Mouse (Mus musculus) c-Kit-negative CD71-positive TER-119-positive erythroid progenitor cells, embryonic 14.5 days (primary cell): ENCODE results near the gene Gm17359.
"Not testable (repeated sequence)": the region's sequence is repeated elsewhere in the genome, so short reads cannot be mapped to it uniquely, and the experiment has no call there.

Source experiments
- DNase-seq: peaks from one replicate; pipeline ENCODE4 v3.0.0-alpha.2; 2013; ENCODE audit warnings: low read depth, low spot score

The Gm17359 gene

DNA sequence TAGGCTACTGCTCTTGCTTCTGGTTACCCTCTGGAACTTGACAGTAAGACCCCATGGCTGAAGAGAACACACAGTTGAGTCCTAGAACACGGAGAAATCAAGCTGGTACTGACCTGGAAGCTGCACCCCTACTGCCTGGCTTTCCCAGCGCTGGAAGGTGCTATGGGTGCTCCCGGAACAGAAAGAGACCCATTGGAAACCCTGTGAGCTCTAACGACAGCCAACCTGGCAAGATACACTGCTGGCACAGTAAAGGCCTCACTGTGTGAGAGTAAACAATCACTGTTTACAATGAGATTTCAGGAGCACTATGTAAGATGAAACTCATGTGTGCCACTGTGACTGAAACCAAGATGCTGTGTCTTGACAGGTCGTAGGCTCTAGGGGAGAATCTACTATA is 78.6 kb downstream of the Gm17359 start:
- no peak for DNase-seq

DNA sequence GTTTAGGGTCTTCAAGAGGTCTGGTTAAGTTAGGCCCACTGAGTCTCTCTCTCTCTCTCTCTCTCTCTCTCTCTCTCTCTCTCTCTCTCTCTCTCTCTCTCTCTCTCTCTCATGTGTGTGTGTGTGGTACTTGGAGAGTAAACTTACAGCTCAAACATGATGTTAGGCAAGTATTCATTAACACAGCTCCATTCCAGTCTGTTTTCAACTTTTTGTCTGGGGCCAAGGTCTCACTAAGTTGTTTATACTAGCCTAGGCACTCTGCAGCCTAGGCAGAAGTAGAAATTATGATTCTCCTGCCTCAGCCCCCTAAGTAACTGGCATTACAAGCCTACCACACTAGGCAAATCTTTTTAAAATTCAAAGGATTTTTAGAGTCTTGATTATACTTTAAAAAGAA is 79.5 kb downstream of the Gm17359 start:
- no peak for DNase-seq

DNA sequence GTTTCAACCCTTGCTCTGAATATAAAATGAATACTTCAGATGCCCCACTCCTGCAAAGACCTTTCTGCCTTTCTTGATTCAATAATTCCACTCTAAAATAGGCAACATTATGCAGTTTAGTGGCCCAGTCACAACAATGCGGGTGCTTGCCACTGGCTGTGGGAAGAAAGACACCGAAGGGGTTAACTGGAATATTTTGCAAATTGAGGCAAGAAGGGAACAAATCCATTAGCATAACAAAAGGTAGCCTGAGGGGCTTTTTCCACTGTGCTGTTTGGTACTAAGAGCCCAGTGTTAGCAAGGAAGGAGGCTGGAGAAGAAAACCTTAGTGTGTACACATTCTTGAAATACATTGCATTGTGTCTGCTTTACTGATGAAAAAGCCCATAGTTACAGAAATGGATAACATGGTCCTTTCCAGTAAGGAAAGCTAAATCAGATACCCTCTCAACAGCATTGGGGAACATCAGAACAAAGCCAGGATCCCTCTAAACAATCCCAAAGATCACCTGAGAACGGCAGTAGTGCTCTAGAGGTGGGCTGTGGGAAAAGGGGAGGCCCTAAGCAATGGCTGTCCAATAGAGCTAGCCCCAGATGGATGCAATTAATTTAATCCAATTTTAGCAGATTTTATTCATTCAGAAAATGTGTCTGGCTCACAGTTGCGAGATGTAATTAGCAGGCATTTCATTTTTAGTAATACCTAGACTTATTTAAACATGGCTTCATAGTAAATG is 80.7 kb downstream of the Gm17359 start:
- DNase-seq = no peak

DNA sequence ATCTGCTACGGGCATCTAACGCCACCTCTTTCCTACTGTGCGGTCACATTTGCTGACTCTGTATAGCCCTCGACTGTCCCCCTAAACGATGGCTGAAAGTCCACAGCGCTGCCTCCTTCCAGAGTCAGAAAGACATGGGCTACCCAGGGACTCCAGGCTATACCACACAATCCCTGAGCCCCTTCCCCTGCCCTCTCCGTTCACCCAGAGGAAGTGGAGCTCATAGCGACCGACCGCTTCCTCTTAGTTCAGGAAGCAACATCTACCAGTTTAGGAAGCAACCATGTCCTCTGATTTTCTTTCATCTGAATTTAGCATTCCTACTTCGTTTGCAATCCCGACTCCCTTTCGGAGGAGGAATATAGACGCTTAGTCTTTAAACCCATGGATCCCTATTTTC is 82.5 kb downstream of the Gm17359 start:
- no peak for DNase-seq

DNA sequence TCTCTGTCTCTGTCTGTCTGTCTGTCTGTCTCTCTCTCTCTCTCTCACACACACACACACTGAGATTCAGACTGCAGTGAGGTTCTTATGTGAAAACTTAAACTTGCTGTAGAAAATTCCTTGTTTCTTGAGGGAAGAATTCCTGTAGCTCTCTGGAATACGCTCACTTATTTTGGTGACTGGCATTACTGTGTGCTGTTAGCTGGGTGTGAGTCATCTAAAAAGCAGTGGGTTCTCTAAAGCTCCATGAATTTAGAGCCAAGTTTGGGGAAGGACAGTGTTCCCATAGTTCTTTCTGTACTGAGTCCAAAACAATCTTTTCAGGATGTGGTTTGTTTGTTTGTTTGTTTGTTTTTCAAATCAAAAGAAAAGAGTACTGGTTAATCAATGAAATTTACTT is 89.0 kb downstream of the Gm17359 start:
- no peak for DNase-seq

DNA sequence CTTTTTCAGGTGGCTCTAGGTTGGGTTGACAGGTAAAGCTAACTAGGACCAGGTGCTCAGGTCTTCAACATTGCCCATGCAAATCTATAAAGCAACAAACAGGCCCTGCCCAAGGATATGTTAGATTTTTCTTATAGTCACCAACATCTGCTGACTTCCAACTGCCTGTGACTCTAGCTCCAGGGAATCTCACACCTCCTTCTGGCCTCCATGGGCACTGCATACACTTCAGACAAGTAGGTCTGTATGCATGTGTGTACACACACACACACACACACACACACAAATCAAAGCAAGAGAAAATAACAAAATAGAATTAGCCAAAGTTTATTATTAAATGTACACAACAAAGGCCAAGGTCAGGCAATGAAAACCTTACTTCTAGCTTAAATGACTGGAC is 97.1 kb downstream of the Gm17359 start:
- DNase-seq = no peak

DNA sequence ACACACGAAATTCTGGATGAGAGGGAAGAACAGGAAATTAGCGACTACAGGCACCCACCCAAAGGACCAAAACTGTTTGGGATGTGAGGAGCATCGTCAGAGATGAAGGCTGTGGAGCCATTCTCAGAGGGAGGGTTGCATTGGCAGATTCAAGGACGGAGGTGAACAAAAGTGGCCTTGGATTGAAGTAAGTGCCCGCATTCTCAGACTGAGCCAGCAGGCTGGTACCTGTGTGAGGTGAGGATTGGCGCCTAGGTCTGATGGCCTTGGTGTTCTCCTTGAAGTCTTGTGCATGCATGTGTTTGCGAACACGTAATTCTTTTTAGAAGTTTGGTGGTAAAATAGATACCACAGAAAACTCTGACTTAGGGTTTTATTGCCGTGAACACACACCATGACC is 98.0 kb downstream of the Gm17359 start:
- no peak for DNase-seq

DNA sequence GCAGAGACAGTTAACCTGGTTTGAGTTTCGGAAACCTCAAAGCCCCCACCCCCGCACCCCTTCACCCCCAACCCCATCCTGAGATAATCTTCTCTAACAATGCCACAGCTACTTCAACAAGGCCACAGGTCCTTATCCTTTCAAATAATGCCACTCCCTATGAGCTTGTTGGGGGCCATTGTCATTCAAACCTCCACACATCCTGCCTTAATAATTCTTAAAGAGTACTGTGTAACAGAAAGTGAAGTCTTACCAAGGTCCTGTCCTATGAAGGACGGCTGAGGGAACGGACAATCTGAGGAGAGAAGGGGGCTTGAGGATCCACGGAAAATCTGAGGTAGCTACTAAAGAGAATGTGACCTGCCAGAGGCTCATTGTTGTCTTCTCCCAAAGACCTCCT is 98.5 kb downstream of the Gm17359 start:
- DNase-seq = no peak

DNA sequence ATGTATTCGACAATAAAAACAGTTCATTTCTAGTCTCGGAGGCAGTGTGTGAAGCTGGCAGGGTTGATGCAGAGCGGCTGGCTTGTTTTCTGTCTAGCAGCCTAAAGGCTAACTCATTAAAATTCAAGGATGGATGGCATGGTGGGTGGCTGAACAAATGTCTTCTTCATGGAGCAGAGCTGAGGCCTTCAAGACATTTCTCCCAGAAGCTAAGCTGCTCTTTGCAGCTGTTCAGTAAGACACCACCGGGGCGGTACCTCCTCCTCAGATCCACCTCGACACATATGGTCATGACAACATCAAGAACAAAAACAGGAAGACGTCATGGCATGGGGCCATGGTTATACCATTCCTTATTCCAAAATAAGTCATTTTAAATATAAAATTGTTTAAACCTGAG is 99.7 kb downstream of the Gm17359 start:
- DNase-seq = no peak

DNA sequence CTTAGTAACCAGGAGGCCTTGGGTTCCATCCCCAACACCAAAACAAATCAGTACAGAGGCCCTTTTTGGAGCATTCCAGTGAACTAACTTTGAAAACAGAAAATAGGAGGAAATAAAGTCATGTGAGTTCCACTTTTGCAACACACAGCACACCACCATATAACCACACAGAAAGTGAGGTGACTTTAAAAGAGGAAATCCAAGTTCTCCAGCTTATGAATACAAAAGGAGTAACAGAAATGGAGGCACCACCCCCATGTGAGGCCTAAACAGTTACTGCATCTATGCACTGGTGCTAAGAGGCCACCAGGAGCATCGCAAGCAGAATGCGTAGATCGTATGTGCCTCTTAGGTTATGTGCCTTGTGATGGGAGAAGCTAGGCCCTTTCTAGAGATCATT is 101.8 kb downstream of the Gm17359 start:
- DNase-seq = no peak

DNA sequence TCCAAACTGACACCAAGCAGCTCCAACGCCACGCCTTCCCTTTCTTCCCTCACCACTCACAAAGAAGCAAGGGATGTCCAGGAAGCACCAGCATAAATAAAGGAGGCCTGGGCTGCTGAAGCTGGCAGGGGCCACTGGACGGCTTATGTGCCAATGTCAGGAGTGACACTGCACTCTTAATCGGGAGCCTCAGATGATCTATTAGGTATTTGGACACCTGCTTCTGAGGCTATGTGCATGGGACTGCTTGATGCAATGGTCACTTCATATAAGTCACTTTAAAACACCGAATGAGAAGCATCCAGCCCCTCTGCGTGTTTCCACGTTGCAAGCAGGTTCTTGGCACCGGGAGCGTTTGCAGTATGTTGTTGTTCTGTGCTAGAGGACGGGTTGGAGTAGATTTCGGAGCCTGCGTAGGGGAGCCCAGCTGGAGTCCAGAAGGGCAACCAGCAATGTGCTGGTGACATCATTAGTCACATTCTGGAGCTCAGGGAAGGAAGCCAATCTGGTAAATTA is 104.6 kb downstream of the Gm17359 start:
- DNase-seq = no peak

DNA sequence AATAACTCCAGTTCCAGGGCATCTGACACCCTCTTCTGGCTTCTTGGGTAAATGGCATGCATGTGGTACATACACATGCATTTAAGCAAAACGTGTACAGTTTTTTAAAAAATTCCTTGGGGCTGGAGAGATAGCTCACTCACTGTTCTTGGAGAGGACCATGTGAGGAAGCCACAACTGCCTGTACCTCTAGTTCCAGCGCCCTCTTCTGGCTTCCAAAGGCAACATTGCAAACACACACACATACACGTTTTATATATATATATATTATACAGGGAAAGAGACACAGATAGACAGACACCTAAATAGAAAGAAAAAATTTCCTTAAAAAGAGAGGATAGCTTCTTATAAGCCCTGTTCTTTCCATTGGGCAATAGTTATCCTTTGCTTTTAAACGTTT is 107.4 kb downstream of the Gm17359 start:
- DNase-seq = no peak

DNA sequence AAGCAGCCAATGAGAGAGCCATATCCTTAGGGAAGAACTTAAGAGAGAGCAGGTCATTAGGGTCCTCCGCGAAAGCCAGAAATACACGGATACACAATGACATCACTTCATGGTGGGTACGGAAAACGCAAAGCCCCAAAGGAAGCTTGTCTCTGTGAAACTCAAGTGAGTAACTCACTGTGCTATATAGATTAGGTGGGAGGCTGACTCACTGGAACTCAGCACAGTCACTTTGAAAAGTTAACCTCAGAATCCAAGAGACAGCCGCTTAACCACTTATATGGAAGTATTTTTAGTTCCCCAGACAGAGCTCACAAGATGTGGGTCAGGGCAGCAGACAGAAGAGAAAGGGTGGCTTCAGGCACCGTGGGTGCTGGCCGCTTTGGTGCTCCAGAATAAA is 108.6 kb downstream of the Gm17359 start:
- no peak for DNase-seq

DNA sequence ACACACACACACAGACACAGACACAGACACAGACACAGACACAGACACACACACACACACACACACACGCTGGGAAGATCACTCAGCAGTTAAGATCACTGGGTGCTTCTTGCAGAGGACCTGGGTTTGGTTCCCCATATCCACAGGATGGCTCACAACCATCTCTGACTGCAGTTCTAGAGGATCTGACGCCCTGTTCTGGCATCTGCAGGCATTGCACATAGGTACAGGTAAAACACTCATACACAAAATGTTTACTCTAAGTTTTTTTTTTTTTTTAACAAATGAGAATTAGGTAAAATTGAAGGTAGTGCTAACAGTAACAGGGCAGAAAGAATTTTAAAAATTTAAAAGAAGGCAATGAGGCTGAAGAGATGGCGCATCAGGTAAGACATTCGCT is 109.7 kb downstream of the Gm17359 start:
- no peak for DNase-seq

DNA sequence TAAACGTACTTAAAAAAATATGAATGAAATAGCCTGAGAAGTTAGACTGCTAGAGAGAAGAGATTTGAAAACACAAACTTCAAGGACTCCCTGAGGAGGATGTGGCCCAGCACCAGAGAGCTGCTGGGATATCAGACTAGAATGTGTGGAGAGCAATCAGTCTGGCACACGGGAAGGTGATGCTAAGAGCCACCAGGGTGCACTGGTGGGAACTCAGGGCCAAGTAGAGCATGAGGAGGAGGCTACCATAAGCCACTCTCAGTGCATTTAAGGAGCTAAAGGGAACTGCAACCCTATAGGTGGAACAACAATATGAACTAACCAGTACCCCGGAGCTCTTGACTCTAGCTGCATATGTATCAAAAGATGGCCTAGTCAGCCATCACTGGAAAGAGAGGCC is 110.2 kb downstream of the Gm17359 start:
- DNase-seq = not testable (repeated sequence)

DNA sequence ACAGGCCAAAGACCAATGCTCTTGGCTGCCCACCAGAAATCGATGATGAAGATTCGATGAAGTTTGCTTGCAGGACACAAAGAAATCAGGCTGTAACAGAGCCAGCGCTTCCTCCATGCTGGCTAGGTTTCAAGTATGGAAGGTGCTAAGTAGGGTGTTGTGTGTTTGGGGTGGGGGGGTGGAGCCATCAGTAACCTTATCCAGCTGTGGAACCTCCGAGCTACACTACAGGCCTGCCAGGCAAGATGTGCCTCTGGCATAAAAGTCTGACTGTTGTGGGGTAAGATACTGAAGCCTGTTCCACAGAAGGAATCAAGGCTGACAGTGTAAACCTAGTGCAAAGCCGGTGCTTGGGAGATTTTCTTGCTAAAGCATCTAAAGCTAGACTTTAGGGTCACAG is 112.0 kb downstream of the Gm17359 start:
- no peak for DNase-seq

DNA sequence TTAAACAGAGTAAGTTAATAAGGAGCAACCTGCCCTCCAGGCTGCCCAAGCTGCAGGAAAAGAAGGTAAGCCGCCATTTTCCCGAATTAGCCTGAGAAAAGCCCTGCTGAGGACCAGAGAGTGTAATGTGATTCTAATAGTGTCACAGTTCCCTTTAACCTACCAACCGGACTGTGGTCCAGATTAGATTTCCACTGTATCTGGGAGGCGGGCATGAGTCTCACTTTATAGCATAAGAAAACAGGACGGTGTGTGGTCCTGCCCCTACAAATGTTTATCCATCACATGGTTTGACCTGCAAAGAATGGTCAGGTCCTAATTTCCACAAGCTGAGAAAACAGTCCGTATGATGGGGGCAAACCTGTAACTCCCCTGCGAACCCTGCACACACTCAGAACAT is 112.9 kb downstream of the Gm17359 start:
- no peak for DNase-seq

DNA sequence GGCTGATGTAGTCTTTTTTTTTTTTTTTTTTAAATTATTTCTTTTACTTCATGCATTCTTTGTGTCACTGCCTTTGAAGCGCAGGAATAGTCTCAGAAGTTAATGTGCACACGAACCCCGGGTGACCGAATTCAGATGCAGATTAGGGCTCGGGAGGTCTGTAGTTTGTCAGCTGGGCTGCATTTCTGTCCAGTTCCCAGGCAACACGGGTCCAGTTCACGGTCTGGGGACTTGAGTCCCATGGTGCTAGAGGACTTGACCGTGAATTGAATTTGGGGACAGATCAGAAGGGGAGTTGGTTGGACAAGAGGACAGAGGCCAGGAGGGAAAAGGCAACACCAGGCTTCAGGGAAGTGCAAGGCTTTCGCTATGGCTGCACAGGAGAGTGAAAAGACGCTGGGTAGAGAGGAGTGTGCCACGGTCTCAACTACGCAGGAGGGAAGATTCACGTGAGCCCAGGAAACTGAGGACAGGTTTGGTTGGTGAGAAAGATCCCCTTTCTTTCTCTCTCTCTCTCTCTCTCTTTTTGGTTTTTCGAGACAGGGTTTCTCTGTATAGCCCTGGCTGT is 116.3 kb downstream of the Gm17359 start:
- no peak for DNase-seq

DNA sequence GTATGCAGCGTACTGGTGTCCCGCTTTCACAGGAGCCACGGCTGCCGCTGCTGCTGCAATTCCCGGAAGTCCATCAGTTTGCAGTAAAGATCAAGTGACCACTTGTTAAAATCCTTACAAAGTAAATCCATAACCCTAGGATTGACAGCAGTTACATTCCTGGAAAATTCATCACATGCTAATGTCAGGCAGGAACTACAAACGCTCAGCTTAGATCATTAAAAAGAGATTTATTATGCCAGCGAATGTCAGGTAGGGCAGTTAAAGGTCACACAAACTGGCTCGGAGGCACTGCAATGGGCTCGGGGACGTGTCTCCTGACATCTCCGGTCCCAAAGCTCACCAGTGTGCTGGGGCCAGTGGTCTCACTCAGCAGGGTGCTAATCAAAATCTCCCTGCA is 119.3 kb downstream of the Gm17359 start:
- no peak for DNase-seq

DNA sequence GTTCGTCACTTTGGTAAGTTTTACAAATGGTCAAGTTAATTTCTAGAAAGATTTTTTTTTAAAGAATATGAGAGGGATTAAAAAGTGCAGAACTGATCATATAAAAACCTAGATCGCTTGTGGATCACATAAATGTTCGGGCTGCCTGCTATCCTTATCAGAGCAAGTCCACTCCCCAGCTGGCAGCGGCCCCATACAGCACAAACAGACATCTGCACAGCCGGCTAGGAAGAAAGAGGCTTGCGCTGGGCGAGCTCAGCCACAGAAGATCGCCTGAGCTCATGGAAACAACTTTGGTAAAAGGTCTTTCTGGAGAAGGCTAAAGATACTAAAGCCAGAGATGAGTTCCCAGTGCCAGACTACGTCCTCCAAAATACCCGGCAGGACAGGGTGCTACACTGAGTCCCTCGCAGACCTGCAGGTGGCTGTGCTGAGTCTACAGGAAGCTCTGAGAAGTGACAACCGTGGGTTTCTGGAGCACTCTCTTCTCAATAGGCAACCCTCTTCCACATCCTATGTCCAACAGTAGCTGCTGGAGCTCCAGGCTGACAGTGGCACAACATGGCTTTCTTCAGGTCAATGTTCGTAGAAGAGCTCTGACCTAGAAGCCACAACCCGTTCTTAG is 122.3 kb downstream of the Gm17359 start:
- no peak for DNase-seq

DNA sequence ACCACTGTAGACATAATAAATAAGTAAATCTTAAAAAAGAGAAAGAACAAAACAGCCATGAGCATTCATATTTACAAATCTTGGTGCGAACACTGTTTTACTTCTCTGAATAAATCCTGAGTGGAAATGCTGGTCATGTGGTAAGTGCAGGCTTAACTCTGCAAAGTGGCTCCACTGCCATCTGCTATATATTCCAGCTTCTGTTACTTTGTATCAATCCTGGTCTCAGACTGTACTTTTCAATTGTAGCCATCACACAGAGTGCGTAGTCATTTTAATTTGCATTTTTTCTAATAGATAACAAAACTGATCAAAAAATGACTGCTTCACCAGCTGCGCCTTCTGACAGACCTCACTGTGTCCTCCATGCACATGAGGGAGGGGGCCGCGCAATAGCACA is 133.0 kb downstream of the Gm17359 start:
- DNase-seq = no peak

DNA sequence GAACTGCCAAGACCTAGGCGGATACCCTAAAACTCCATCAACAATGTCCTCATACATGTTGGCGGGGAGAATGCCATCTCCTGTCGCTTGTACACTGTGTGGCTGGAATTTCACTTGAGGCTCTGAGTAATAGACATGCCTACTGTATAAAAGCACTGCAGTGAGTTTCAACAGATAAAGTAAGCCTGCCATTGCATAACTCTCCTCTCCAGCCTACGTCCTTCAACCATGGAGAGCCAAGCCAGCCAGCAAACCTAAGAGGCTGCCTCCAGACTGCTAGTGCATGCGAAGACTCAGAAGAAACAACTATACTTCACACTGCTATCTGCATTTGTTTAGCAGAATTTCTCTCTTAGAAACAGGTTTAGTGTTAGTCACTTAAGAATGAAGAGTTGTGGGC is 135.9 kb downstream of the Gm17359 start:
- DNase-seq = no peak

DNA sequence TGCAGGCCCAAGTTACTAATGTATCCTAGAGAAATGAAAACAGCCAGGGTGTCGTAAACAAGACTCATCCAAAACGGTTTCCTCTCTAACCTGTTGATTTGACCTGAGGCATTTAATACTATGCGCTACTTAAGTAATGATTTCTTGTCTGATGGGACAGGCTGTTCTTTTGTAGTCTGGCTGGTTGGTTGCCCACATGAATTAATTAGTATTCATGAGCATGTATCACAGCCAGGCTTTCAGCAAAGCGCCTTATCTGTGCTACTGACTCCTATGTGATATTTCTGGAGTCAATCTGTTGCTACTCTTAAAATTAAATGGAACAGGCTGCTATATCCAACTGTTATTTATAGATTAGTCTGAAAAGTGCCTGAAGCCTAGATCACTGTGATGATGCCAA is 138.4 kb downstream of the Gm17359 start:
- no peak for DNase-seq
